Mouse (Mus musculus): ENCODE data around the gene Sptb.

Sptb gene

GRCm38 (mm10) chr12:76605837-76606236, 104.5 kb downstream of the Sptb start:
- no peak for DNase-seq (ENCODE audit: low spot score)

GRCm38 (mm10) chr12:76604546-76604945, 105.8 kb downstream of the Sptb start:
- peak; percentile 32 for DNase-seq (ENCODE audit: low spot score)

- no peak for DNase-seq (ENCODE audit: low spot score)
Measured at GRCm38 (mm10) chr12:76603779-76604178, 106.6 kb downstream of the Sptb start.

GRCm38 (mm10) chr12:76598196-76598928, 112.0 kb downstream of the Sptb start:
- no peak for DNase-seq (ENCODE audit: low spot score)

GRCm38 (mm10) chr12:76597577-76598100, 112.7 kb downstream of the Sptb start:
- DNase-seq (ENCODE audit: low spot score) = peak; percentile 28

- DNase-seq (ENCODE audit: low spot score) = peak; percentile 85
Measured at GRCm38 (mm10) chr12:76596292-76597023, 113.9 kb downstream of the Sptb start.

- no peak for DNase-seq (ENCODE audit: low spot score)
Measured at GRCm38 (mm10) chr12:76595830-76596229, 114.5 kb downstream of the Sptb start.

GRCm38 (mm10) chr12:76594556-76594955, 115.8 kb downstream of the Sptb start:
- DNase-seq (ENCODE audit: low spot score) = no peak

- no peak for DNase-seq (ENCODE audit: low spot score)
Measured at GRCm38 (mm10) chr12:76593839-76594322, 116.5 kb downstream of the Sptb start.

- DNase-seq (ENCODE audit: low spot score) = no peak
Measured at GRCm38 (mm10) chr12:76593254-76593653, 117.1 kb downstream of the Sptb start.

GRCm38 (mm10) chr12:76592213-76592612, 118.1 kb downstream of the Sptb start:
- DNase-seq (ENCODE audit: low spot score) = peak; percentile 88

GRCm38 (mm10) chr12:76591037-76591436, 119.3 kb downstream of the Sptb start:
- no peak for DNase-seq (ENCODE audit: low spot score)

GRCm38 (mm10) chr12:76589531-76589930, 120.8 kb downstream of the Sptb start:
- no peak for DNase-seq (ENCODE audit: low spot score)

- no peak for DNase-seq (ENCODE audit: low spot score)
Measured at GRCm38 (mm10) chr12:76587357-76587756, 123.0 kb downstream of the Sptb start.

GRCm38 (mm10) chr12:76585028-76585427, 125.3 kb downstream of the Sptb start:
- no peak for DNase-seq (ENCODE audit: low spot score)

GRCm38 (mm10) chr12:76583454-76583853, 126.9 kb downstream of the Sptb start:
- no peak for DNase-seq (ENCODE audit: low spot score)

GRCm38 (mm10) chr12:76582841-76583240, 127.5 kb downstream of the Sptb start:
- DNase-seq (ENCODE audit: low spot score) = no peak

- no peak for DNase-seq (ENCODE audit: low spot score)
Measured at GRCm38 (mm10) chr12:76582139-76582538, 128.2 kb downstream of the Sptb start.

GRCm38 (mm10) chr12:76579806-76580205, 130.5 kb downstream of the Sptb start:
- DNase-seq (ENCODE audit: low spot score) = no peak

- DNase-seq (ENCODE audit: low spot score) = no peak
Measured at GRCm38 (mm10) chr12:76578465-76578864, 131.9 kb downstream of the Sptb start.

GRCm38 (mm10) chr12:76577858-76578257, 132.5 kb downstream of the Sptb start:
- no peak for DNase-seq (ENCODE audit: low spot score)

- no peak for DNase-seq (ENCODE audit: low spot score)
Measured at GRCm38 (mm10) chr12:76576806-76577205, 133.5 kb downstream of the Sptb start.

- no peak for DNase-seq (ENCODE audit: low spot score)
Measured at GRCm38 (mm10) chr12:76576061-76576460, 134.3 kb downstream of the Sptb start.
